Mouse (Mus musculus): ENCODE data around the gene Camk2g.

DNA sequence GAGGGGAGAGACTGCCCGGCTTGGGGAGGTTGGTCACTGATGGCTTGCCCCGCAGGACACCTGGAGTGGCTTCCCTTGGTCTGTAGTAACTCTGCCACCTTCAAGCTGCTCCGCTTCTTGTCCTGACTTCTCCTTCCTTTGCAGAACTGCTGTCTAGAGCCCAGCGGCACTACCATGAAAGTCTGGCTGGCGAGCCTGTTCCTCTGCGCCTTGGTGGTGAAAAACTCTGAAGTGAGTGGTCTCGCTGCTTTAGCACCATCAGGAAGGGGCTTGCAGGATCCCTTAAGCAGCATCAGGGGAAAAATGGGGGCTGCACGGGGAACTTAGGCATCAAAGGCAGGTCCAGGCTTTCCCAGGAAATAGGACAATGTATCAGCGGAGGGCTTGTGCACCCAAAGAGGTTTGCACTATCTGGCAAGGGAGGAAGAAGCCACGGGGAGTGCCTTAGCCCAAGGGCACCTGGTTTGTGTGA, 43.1 kb upstream of the Camk2g start:
- TF ChIP-seq CTCF (IDR thresholded peaks at IDR 0.05; ENCODE audit: extremely low read depth, insufficient read depth, low read length) (no peak), POLR2A (IDR thresholded peaks at IDR 0.05; ENCODE audit: extremely low read depth, insufficient read depth, low read length) (no peak)

Measured in cortical plate, adult 2 months (tissue).